Mouse (Mus musculus) CH12.LX (cell line): ENCODE data around the gene Git2.

Source experiments
- CTCF ChIP-seq, 2 experiments: IDR thresholded peaks in 1 of 2; conservative IDR thresholded peaks in 1 of 2; 2 replicates each; pipeline ENCODE4 v1.5.1; 2011 to 2012; ENCODE audit warnings: low read depth in 2 of 2, low read length in 2 of 2, improper control_type of control experiment in 1 of 2, inconsistent platforms in 1 of 2, mild to moderate bottlenecking in 1 of 2, moderate library complexity in 1 of 2
- EP300 ChIP-seq: IDR thresholded peaks from 2 replicates; pipeline ENCODE4 v1.6.1; 2011; ENCODE audit warnings: low read length, improper control_type of control experiment
- MAFK ChIP-seq: IDR thresholded peaks from 2 replicates; pipeline ENCODE4 v1.6.1; 2011; ENCODE audit warnings: low read length, improper control_type of control experiment; ENCODE audit not compliant: insufficient replicate concordance
- POLR2A ChIP-seq: IDR thresholded peaks from 2 replicates; pipeline ENCODE4 v1.6.1; 2011; ENCODE audit warnings: low read depth, mild to moderate bottlenecking, improper control_type of control experiment, low read length

DNA sequence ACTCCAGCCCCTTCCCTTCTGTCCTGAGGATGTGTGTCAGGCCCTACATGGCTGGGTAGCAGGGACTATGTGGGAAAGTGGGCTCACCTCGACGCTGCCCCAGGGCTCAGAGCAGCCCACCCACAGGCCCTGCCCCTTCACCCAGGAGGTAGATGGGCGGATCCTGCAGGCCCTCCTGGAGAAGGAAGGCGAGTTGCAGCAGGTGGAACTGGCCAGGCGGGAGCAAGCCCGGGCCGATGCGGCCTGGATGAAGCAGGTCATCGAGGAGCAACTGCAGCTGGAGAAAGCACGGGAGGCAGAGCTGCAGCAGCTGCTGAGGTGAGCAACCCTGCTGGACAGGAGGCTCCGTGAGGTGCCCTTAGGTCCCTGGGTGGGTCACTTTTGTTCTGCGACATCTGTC, 58.0 kb downstream of the Git2 start:
- TF ChIP-seq POLR2A (no peak), CTCF (conservative IDR thresholded peaks at IDR 0.05 in 1 of 2, IDR thresholded peaks at IDR 0.05 in 1 of 2; ENCODE audit: low read depth in 2 of 2, low read length in 2 of 2) (no peak), EP300 (no peak), MAFK (no peak)
